Mouse (Mus musculus) hindbrain, embryonic 13.5 days (tissue): ENCODE results near the gene Adam17. TPM values are rescaled to one million over a fixed set of nuclear protein-coding genes. Genes with fewer than 3 reads are reported as not detected.

Experiments
- ATAC-seq: fragments of 200-750 bp; cut with Nextera tagmentation; 2 replicates; pipeline ENCODE4 v1.8.0; 2017; ENCODE audit warnings: moderate TSS enrichment; ENCODE audit not compliant: low FRiP score
- H3K27ac ChIP-seq: fragments of 300-500 bp; sonication (generic); 2 replicates; pipeline ENCODE4 v1.5.1; 2015; ENCODE audit warnings: inconsistent platforms, mild to moderate bottlenecking, moderate library complexity
- H3K27me3 ChIP-seq: fragments of 300-500 bp; sonication (generic); 2 replicates; pipeline ENCODE4 v1.6.1; 2015; ENCODE audit warnings: mild to moderate bottlenecking, inconsistent platforms
- H3K36me3 ChIP-seq: fragments of 300-500 bp; sonication (generic); 2 replicates; pipeline ENCODE4 v1.6.1; 2015; ENCODE audit warnings: mild to moderate bottlenecking, inconsistent platforms
- H3K4me1 ChIP-seq: fragments of 300-500 bp; sonication (generic); replicated peaks from 2 replicates; pipeline ENCODE4 v1.6.1; 2015; ENCODE audit warnings: inconsistent platforms
- H3K4me2 ChIP-seq: fragments of 300-500 bp; sonication (generic); 2 replicates; pipeline ENCODE4 v1.6.1; 2015; ENCODE audit warnings: inconsistent platforms, mild to moderate bottlenecking, moderate library complexity
- H3K4me3 ChIP-seq: fragments of 300-500 bp; sonication (generic); 2 replicates; pipeline ENCODE4 v1.5.1; 2015; ENCODE audit warnings: mild to moderate bottlenecking, inconsistent platforms
- H3K9ac ChIP-seq: fragments of 300-500 bp; sonication (generic); 2 replicates; pipeline ENCODE4 v1.6.1; 2015; ENCODE audit warnings: mild to moderate bottlenecking, inconsistent platforms
- H3K9me3 ChIP-seq: fragments of 300-500 bp; sonication (generic); 2 replicates; pipeline ENCODE4 v1.6.1; 2016; ENCODE audit warnings: inconsistent platforms
- WGBS: fragments of 180-500 bp; shearing (Covaris S2); methylation state at CpG from one replicate; pipeline ENCODE4 v1.1.7; 2015; 5-methylcytosine and 5-hydroxymethylcytosine counted together
- polyA plus RNA-seq: library from polyadenylated mRNA; unstranded; fragments of >200 nt; fragmentation: Nextera tagmentation; extraction: Ambion mirVana; gene quantifications from 2 replicates; pipeline ENCODE4 v1.2.1, GENCODE M21; 2015

Adam17 gene
- polyA plus RNA-seq, 1 experiment from 2014 or later, result 22.8 TPM

DNA sequence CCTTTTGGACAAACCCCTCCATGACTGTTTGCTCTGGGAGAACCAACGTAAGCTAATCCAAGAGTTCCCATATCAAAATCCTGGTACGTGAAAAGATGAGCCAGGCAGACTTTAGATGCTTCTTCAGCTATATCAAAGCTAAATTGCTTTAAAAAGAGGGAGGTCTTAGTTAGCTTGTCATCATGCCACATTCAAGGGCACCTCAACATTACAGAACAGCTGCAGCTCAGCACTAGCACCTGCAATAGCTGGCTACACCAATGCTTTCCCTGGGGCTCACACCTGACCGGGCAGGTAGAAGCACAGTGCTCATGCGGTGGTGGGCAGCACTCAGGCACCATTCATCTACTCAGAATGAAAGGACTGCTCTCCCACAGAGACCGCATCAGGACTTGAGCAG, 32.8 kb downstream of the Adam17 start:
- ATAC-seq, result no peak
- Histone ChIP-seq H3K27me3 (no peaks in the 10 kb centered on the region), H3K9ac (no peak overlapping the region), H3K4me3 (no peak overlapping the region), H3K9me3 (no peaks in the 10 kb centered on the region), H3K36me3 (peaks cover 48% of the 10 kb centered on the region), H3K4me1 (no peaks in the 10 kb centered on the region), H3K27ac (no peak overlapping the region), H3K4me2 (no peak overlapping the region)
- WGBS, result 96% methylated on average over 5 of the region's 5 CpGs

DNA sequence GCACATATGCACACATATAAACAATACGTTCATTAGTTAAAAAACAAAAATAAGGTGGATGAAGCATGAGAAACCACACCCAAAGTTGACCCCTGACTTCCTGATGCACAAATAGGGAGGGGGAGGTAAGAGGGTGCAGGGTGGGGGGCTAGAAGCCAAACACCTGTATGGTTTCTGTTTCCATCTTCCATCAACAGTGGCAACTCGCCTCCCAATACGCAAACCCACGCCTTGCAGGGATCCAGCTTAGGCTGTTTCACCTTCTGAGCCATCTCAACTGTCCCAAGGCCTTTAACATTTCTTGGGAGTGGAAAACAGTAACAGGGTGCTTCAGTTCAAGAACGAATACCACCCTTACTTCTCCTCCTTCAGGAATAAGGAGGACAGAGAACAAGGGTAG, 36.3 kb downstream of the Adam17 start:
- Histone ChIP-seq H3K27ac (no peak overlapping the region), H3K4me3 (no peak overlapping the region), H3K4me1 (no peaks in the 10 kb centered on the region), H3K9me3 (no peaks in the 10 kb centered on the region), H3K4me2 (no peak overlapping the region), H3K27me3 (no peaks in the 10 kb centered on the region), H3K36me3 (peaks cover 74% of the 10 kb centered on the region), H3K9ac (no peak overlapping the region)
- ATAC-seq, result no peak
- WGBS, result 96% methylated on average over 5 of the region's 5 CpGs

DNA sequence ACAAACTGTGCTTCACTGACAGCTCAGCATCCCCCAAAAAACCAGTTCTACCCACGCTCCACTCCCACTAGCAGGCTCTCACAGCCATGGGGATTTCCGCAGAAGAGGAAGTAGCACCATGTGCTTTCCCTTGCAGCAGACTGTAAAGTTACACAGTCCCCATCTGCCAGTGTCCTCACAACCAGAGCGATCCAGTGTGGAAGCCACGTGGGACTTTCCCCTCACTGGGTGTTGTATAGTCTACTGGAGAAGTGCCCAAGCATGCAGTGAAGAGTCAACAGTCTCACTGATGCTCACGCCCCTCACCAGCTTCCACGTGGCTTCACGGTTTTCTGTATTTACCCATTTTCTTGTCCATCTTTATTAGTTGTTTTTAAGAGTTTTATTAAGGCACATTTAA, 37.6 kb downstream of the Adam17 start:
- Histone ChIP-seq H3K9me3 (no peaks in the 10 kb centered on the region), H3K36me3 (peaks cover 78% of the 10 kb centered on the region), H3K9ac (no peak overlapping the region), H3K4me2 (no peak overlapping the region), H3K4me1 (no peaks in the 10 kb centered on the region), H3K27me3 (no peaks in the 10 kb centered on the region), H3K27ac (no peak overlapping the region), H3K4me3 (no peak overlapping the region)
- WGBS, result 92% methylated on average over 7 of the region's 7 CpGs
- no peak for ATAC-seq

DNA sequence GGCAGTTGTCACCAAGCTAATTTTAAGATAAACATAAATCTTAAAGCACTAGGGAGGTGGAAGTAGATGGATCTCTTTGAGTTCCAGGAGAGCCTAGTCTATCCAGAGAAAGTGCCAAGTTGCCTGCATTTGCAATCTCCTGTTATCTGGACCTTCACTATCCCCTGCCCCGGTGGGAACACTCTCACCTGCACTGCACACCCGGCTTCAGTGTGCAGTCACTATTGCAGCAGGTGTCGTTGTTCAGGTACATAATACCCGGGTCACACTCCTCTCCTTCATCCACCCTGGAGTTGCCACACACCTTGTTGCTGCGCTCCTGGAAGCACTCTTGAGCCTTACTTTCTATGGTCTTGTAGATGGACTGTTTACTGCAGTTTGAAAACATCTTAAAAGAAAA, 39.7 kb downstream of the Adam17 start:
- no peak for ATAC-seq
- H3K4me2 ChIP-seq, result no peak overlapping the region
- peaks cover 75% of the 10 kb centered on the region for H3K36me3 ChIP-seq
- no peak overlapping the region for H3K4me3 ChIP-seq
- H3K9me3 ChIP-seq, result no peaks in the 10 kb centered on the region
- 95% methylated on average over 5 of the region's 5 CpGs for WGBS
- H3K27me3 ChIP-seq, result no peaks in the 10 kb centered on the region
- no peaks in the 10 kb centered on the region for H3K4me1 ChIP-seq
- no peak overlapping the region for H3K27ac ChIP-seq
- no peak overlapping the region for H3K9ac ChIP-seq

DNA sequence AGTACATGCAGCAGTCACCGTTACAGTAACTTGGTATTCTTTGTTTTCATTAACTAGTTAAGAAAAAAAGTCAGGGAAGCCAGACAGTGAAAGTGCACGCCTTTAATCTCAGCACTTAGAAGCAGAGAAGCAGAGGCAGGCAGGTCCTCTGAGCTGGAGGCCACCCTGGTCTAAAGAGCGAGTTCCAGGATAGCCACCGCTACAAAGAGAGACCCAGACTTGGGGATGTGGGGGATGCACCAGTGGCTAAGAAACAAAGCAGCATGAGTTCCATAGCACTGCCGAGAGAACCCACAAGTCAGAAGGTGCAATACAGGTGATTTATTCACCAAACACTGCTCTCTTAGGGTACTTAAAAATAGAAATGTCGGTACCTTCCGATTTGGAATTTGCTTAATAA, 40.4 kb downstream of the Adam17 start:
- H3K9me3 ChIP-seq, result no peaks in the 10 kb centered on the region
- H3K27ac ChIP-seq, result no peak overlapping the region
- 96% methylated on average over 7 of the region's 7 CpGs for WGBS
- H3K4me3 ChIP-seq, result no peak overlapping the region
- no peaks in the 10 kb centered on the region for H3K4me1 ChIP-seq
- H3K36me3 ChIP-seq, result peaks cover 78% of the 10 kb centered on the region
- no peak for ATAC-seq
- no peak overlapping the region for H3K4me2 ChIP-seq
- no peaks in the 10 kb centered on the region for H3K27me3 ChIP-seq
- no peak overlapping the region for H3K9ac ChIP-seq

DNA sequence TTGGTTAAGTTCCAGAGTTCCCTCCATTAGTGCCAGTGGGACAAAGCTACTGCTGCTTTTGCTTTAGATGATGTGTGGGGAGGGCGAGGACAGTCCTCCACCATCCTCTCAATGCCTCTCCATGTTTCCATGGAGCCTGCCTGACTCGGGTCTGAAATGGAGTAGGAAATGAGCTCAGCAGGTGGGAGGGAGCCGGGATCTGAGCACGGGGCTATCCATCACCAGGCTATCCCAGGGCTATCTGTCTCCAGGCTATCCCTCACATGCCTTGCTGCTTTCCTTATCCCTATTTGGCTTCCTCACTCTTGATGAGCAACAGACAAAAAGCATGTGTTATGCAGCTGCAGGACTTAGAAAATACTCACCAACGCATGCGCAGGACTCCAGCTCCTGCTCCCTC, 41.7 kb downstream of the Adam17 start:
- Histone ChIP-seq H3K4me3 (no peak overlapping the region), H3K9me3 (no peaks in the 10 kb centered on the region), H3K4me1 (no peaks in the 10 kb centered on the region), H3K27me3 (no peaks in the 10 kb centered on the region), H3K27ac (no peak overlapping the region), H3K36me3 (peaks cover 85% of the 10 kb centered on the region), H3K9ac (no peak overlapping the region), H3K4me2 (no peak overlapping the region)
- 76% methylated on average over 6 of the region's 6 CpGs for WGBS
- no peak for ATAC-seq

DNA sequence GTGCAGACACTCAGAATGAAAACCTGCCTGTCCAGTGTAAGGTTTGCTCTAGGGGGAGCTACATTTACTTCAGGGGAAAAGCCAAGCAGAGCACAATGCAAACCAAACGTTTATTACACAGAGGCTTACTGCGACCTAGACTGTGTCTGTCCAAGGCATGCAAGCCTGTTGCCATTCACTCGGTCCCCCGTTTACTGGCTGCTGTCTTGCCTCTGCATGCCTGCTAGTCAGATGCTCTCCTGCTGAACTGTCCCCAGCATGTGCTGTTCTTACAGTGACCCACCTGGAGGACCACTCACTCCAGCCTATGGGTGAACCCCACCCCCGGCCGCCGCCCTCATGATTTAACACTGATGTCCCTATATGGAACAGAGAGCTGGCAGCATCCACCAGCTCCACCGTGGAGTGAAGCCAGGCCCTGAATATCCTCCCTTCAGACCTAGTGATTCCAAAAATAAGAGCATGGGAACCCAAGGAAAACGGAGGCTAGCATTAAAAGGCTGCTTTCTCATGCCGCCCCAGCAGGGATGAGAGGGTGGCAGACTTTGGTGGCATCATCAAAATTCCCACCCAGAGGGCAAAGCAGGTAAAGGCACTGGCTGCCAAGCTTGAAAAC, 42.4 kb downstream of the Adam17 start:
- Histone ChIP-seq H3K4me1 (no peaks in the 10 kb centered on the region), H3K9ac (no peak overlapping the region), H3K27ac (no peak overlapping the region), H3K27me3 (no peaks in the 10 kb centered on the region), H3K36me3 (peaks cover 90% of the 10 kb centered on the region), H3K9me3 (no peaks in the 10 kb centered on the region), H3K4me2 (no peak overlapping the region), H3K4me3 (no peak overlapping the region)
- 93% methylated on average over 10 of the region's 10 CpGs for WGBS
- no peak for ATAC-seq

DNA sequence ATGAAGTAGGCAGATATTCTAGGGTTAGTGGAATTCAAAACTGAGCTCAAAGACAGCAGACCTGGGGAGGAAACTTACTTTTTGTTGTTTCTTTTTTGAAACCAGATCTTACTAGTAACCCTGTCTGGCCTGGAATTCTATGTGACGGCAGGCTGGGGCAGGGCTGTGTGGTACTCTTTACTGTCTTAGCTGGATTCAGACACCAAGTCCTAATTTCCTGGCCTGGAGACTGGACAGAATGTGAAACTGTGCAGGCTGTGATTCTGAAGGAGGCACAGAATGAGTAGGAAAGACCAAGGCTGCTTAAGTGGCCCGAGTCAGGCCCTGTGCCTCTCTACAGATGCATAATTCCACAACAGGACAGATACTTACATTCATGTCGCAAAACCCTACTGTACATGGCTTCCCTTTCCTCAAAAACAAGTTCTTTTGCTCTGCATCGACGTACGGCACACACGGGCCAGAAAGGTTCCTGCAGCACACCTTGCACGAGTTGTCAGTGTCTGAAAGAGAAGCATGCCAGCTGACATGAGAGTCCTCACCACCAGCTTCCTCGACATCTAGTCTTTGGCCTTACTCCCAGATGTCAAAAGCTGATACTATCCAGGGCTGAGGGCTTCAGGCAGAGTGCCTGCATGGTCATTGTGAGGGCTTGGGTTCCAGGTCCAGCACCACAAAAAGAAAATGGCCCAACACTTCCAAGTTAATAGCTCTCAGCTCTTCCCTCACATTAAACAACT, 43.6 kb downstream of the Adam17 start:
- Histone ChIP-seq H3K36me3 (peaks cover 87% of the 10 kb centered on the region), H3K27ac (no peak overlapping the region), H3K4me3 (no peak overlapping the region), H3K4me2 (no peak overlapping the region), H3K9ac (no peak overlapping the region), H3K4me1 (no peaks in the 10 kb centered on the region), H3K9me3 (no peaks in the 10 kb centered on the region), H3K27me3 (no peaks in the 10 kb centered on the region)
- no peak for ATAC-seq
- 96% methylated on average over 9 of the region's 9 CpGs for WGBS

DNA sequence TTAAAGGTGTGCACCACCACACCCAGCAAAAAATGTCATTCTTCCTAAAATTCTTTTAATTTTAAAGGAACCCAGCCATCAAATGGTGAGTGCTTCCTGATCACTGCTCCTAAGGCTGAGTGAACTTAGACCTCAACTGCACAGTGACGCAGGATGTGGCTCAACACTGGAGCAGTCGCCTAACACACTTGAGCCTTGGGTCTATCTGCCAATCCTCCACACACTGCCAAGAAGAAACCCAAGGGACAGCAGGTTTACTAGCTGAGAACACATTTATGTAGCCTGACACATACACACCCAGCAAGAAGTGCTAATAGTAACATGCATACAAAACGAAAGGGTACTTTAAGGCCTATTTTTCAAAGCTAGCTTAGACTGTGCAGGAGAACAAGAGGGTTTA, 47.1 kb downstream of the Adam17 start:
- Histone ChIP-seq H3K36me3 (peaks cover 82% of the 10 kb centered on the region), H3K9ac (no peak overlapping the region), H3K9me3 (no peaks in the 10 kb centered on the region), H3K4me1 (no peaks in the 10 kb centered on the region), H3K27me3 (no peaks in the 10 kb centered on the region), H3K27ac (no peak overlapping the region), H3K4me2 (no peak overlapping the region), H3K4me3 (no peak overlapping the region)
- no peak for ATAC-seq
- WGBS, result 96% methylated on average over 3 of the region's 3 CpGs

DNA sequence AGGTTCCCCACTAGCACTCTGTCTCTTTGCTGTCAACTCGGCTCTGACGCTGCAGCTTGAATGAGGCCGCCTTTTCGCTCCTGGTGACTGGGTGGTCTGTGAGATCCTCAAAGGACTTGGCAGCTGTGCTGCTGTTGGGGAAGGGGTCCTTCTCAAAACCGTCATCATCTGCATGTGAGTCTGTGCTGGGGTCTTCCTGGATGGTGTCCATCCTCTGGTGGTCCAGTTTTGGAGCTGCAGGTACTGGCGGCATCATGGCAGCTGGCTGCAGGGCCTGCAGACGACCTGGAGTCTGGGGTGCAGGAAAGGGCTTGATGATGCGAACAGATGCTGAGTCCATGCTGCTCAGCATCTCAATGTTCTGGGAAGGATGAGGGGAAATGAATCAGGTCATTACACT, 48.2 kb downstream of the Adam17 start:
- WGBS, result 93% methylated on average over 8 of the region's 8 CpGs
- Histone ChIP-seq H3K9me3 (no peaks in the 10 kb centered on the region), H3K27me3 (no peaks in the 10 kb centered on the region), H3K9ac (no peak overlapping the region), H3K4me2 (no peak overlapping the region), H3K27ac (no peak overlapping the region), H3K4me3 (no peak overlapping the region), H3K36me3 (peaks cover 82% of the 10 kb centered on the region), H3K4me1 (no peaks in the 10 kb centered on the region)
- ATAC-seq, result no peak

DNA sequence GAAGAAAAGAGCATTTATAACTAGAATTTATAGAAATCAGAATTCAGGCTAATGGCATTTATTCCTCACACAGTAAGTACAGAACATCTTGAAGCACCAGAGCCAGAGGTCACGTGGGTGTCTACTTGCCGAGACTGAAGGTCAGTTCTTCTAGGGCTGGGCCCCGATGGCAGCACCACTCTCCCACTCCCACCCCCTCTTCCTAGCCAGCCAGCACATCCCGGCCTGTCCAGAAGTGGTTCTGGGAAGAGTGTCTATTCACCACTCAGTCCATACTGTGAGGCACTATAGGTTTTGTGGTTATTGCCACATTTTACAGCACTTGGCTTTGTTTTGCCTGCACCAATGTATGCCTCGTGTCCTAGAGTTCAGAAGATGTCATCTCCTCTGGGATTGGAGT, 49.3 kb downstream of the Adam17 start:
- peaks cover 75% of the 10 kb centered on the region for H3K36me3 ChIP-seq
- H3K9ac ChIP-seq, result no peak overlapping the region

DNA sequence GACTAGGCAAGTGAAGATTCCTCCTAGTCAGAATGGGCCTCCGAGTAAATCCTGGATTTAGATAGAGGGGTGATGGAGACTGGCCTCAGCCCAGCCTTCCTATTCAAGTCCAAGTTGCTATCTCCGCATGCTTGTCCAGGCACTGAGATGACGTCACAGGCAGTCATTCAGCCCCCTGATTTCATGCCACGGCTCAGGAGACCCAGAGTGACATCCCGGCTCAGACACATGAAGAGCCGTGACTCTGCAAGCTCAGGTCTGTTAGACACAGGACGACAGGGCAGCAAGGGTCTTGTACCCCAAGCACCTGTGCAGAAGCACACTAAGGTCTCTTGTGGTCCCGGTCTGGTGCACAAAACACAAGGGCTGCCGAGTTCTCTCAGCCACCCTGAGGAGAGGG, 50.6 kb downstream of the Adam17 start:
- H3K36me3 ChIP-seq, result peaks cover 63% of the 10 kb centered on the region

More for the DNA sequence above, 49.3 kb downstream of the Adam17 start:
- no peak for ATAC-seq
- Histone ChIP-seq H3K27ac (no peak overlapping the region), H3K4me3 (no peak overlapping the region), H3K27me3 (no peaks in the 10 kb centered on the region), H3K4me2 (no peak overlapping the region), H3K4me1 (no peaks in the 10 kb centered on the region), H3K9me3 (no peaks in the 10 kb centered on the region)
- WGBS, result 86% methylated on average over 5 of the region's 5 CpGs

DNA sequence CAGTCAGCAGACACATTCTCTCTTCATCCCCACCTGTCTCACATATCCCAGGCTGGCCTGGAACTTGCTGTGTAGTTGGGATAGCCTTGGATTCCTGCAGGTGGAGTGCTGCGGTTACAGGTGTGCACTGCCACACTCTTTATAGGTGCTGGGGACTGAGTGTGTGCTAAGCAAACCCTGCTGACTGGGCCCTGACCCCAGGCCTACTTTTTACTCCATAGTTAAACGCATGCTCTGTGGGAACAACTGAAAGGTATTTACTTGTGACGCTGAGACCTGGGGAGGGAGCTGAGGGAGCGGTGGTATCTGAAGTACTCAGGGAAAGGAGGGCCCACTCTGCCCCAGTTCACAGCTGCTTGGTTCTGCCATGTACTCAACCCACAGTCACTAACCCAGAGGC, 51.1 kb downstream of the Adam17 start:
- peaks cover 57% of the 10 kb centered on the region for H3K36me3 ChIP-seq
- no peaks in the 10 kb centered on the region for H3K4me1 ChIP-seq
- no peaks in the 10 kb centered on the region for H3K27me3 ChIP-seq
- no peak for ATAC-seq
- H3K27ac ChIP-seq, result no peak overlapping the region
- no peaks in the 10 kb centered on the region for H3K9me3 ChIP-seq
- H3K4me3 ChIP-seq, result no peak overlapping the region
- no peak overlapping the region for H3K4me2 ChIP-seq
- WGBS, result 85% methylated on average over 4 of the region's 4 CpGs
- H3K9ac ChIP-seq, result no peak overlapping the region

More for the DNA sequence above, 50.6 kb downstream of the Adam17 start:
- no peak for ATAC-seq
- 84% methylated on average over 9 of the region's 9 CpGs for WGBS
- Histone ChIP-seq H3K4me3 (no peak overlapping the region), H3K9me3 (no peaks in the 10 kb centered on the region), H3K9ac (no peak overlapping the region), H3K27me3 (no peaks in the 10 kb centered on the region), H3K4me2 (no peak overlapping the region), H3K4me1 (no peaks in the 10 kb centered on the region), H3K27ac (no peak overlapping the region)
